Mouse (Mus musculus) CH12F3 (cell line): ENCODE results near the gene Fkbp7.

Experiments used
- in situ Hi-C: fragments of 300-500 bp; cut with MboI; formaldehyde crosslinking; loops from 2 replicates; pipeline ENCODE4 v1.14.3; 2020; ENCODE audit warnings: low sequenced_read_pairs

Gene Fkbp7

DNA sequence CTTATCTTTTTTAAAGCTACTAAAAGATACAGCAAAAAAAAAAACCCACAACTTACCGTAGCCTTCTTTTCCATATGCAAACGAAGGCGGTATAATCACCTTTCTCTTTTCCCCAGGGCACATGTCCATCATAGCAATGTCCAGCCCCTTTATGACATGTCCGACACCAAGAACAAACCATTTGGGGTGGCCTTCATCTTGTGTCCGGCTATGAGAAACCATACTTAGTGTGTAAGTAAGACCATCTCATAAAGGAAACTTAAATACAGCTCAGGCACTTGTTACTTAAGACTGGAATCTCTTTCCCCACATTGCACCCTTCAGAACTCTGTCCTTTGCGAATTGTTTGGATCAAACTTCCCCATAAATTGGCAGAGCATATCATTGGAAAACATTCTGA lies 1.3 kb downstream of the Fkbp7 start:
- in situ Hi-C loops: no loop called here

DNA sequence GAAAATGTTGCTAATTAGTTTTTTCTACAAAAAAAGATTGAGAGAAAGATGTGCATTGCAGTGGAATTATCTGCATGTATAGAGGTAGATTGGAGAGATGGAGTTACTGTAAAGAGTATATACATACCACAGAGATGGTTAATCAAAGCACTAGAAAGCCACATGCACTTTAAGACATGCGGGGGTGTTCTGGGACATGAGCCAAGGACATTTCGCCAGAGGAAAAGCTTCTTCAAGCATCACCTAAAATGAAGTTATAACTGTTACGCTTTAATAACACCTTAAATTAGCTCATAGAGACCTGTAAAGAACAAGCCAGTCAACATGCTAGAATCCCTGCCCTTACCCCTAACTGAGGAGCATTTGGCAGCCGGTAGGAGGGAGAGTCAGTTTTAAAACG lies 5.7 kb downstream of the Fkbp7 start:
- in situ Hi-C loops: no loop called here

DNA sequence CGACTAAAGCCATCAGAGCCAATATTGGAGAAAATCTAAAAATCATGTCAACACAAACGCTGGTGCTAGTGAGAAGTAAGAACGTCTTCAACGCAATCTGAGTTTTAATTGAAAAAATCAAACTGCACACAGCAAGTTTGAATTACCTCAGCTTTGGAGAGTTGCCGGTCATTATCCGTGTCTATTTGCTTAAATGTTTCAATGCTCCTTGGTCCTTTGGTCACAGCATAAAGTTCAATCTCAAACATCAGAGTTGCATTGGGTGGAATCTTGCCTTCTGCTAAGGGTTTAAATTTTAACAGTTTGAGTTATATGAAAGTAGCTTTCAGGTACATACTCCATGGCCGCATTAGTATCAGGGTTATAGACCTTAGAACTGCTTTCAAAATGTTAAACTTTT lies 7.4 kb downstream of the Fkbp7 start:
- in situ Hi-C loops: no loop called here

DNA sequence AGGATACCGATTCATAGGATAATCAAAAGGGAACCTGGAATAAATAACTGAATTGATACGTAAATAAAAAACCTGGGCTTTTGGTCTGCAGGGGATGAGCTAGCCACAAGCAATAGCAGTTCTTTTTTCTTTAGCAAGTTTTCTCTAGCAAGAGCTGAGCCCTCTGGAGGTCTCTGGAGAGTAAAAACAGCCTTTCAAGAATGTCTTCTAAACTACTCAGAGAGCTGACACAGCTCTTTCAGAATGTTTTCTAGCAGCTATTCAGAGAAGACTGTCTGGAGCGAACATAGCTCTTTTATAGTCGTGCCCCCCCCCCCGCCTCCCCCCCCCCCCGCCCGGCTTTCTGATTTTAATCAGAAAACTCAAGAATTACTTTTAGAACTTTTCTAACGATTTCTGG lies 13.5 kb downstream of the Fkbp7 start:
- in situ Hi-C loops: no loop called here

DNA sequence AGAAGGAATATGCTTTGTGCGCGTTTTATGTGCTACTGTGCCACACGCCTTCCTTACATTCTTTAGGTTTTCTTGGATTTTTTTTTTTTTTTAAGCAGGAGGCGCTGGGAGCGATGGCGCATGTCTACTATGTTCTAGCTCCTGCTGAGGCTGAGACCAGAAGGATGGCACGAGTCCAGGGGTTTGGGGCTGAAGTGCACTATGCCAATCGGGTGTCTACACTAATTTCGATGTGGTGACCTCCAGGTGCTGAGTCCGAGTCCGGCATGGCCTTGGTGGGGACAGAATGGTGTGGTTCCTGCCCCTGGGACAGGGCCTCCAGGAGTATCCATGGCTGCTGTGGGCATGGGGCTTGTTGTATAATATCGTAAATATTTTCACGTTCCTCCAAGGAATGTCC lies 14.4 kb downstream of the Fkbp7 start:
- in situ Hi-C loops: no loop called here

DNA sequence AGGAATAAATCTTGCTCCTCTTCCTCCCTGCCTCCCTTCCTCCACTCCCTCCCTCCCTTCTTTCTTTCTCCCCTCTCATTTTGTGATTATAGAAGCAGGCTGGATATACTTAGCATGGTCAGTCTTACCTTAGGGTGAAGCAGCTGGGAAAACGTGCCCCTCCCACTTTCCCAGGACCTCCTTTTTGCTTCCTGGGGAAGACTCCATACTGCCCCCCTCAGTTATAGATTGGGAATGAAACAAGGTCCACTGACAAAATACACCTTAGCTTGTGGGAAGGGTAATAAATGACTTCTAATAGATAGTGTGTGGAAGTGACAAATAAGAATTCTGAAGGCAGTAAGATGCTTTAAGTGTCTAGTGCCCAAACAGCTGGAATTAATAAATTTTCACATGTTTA lies 16.9 kb downstream of the Fkbp7 start:
- in situ Hi-C loops: no loop called here

DNA sequence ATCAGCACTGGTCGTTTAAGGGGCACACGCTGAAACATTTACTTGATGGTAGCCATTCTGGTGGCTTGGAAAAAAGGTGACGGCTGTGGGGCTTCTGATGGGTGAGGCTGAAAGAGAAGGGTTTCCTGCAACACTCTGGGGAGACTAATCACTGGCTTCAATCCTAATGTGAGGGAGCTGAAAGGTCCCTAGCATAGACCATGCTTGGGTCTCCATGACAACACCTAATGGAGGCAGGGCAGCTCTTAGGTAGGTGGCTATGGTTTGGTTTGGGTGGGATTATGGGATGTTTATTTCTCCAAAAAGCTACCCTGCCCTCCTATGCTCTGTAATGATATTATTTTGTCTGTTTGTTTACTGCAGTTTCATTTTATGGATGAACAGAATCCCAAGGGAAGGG lies 17.5 kb downstream of the Fkbp7 start:
- in situ Hi-C loops: no loop called here

DNA sequence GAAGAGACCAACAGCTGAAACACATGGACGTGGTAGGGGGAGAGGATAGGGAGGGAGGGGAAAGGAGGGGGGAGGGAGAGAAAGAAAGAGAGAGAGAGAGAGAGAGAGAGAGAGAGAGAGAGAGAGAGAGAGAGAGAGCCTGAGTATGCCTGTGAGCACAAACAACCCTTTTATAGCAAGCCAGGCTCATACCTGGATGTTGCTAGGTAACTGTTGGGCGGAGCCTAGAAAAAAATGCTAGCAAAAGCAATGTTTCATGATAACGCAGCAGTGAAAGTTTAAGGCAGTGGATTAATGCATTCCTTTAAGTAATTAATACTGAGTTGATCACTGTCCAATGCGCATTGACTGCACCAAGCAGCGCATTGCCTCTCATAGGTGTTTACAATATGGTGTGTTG lies 18.3 kb downstream of the Fkbp7 start:
- in situ Hi-C loops: no loop called here

DNA sequence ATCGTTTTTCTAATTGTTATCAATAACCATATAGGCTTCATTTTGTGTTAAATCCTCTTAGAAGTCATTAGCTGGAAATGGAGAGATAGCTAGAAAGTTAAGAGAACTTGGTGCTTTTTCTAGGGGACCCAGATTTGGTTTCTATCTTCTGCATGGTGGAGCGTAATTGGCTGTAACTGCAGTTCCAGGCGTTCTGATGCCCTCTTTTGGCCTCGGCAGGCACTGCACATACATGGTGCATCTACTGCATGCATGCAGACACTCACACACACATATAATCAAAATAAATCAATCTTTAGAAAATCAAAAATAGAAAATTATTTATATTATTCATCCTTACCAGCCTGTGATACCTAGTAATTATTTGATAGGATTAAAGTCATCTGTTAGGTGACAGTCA lies 19.8 kb downstream of the Fkbp7 start:
- in situ Hi-C loops: no loop called here

DNA sequence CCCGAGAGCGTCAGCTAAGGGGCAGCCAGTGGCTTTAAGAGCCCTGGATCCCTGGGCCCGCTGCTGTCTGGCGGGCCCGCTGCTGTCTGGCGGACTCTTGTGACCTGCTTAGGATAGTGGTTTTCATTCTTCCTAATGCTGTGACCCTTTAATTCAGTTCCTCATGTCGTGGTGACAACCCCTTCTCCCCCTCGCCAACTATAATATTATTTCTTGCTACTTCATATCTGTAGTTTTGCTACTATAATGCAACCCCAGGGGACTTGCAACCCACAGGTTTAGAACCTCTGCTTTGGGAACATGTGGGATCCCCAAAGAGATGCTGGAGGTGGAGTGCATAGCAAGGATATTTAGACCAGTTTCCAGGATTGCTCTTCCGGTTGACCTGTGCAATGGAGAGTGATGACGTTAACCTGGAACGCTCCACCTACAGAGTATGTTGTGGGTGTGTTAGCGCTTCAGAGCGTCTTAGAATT lies 24.2 kb downstream of the Fkbp7 start:
- in situ Hi-C loops: no loop called here

DNA sequence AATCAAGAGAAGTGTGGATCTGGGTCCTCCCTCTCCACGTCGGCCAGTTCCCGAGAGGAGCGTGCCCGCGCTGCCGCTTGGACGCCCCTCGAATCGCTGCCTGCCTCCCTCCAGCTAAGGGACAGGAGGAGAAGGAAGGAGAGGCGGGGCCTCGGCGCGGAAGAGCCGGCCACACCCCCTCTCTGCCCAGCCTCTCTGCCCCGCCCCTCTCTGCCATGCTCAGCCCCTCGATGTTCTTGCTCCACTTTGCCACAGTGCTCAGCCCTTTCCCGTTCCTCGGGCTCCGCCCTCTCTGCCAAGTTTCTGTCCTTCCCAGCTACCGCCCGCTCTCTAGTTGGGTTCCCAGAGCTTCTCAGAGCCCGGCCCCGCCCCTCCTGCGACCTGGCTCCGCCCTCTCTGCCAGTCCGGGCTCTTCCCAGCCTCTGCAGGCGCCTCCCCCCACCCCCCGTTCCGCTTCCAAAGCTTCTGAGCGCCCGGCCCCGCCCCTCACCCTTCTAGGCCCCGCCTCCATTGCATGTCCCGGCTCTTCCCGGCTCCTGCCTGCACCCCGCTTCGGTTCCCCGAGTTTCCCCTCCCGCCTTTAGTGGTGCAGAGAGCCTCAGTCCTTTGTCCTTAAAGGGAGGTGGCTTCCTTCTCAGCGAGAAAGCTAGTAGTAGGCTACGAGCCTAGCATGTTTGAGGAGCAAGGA lies 24.9 kb downstream of the Fkbp7 start, which contains the start of the genes Prkra and Pjvk:
Gene Prkra (minus strand): TSS at position 133 of the 688 bp plus-strand sequence.
Gene Pjvk (plus strand): TSS at position 594 of the 688 bp plus-strand sequence.
- in situ Hi-C loops: no loop called here

DNA sequence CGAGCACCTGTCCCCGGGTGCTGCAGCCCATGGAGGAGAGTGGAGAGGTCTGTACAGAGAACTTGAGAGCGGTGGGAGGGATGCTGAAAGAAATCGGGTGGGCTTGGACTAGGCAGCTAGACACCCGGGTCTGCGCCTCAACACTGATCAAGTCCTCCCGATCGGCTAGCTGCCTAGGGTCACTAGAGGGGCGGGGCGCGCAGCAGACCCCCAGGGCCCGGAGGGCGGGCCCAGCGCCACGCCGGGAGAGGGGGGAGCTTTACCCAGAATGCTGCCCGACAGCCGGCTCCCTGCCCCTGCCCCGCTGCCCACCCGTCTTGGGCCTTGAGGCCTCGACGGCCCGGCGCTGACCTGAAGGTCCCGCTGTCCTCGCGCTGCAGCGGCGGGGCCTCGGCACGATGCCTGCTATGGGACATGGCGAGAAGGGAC lies 25.5 kb downstream of the Fkbp7 start:
- in situ Hi-C loops: no loop called here

DNA sequence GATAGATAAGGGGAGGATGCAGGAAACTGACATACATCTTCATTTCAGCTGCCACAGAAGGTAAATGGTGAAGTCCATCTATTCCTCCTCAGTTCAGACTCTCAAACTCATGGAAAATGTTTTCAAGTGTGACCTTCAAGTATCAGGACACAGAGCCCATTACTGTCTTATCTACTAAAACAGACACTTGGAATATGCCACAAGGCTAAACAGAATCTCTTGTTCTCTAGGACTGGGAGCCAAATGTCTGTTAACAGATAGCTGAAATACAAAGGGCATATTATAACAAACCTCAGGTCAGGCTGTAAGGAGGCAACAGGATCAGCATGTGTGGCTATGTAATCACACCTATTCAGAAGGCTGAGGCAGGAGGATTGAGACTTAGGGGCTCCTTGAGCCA lies 29.1 kb downstream of the Fkbp7 start:
- in situ Hi-C loops: no loop called here

DNA sequence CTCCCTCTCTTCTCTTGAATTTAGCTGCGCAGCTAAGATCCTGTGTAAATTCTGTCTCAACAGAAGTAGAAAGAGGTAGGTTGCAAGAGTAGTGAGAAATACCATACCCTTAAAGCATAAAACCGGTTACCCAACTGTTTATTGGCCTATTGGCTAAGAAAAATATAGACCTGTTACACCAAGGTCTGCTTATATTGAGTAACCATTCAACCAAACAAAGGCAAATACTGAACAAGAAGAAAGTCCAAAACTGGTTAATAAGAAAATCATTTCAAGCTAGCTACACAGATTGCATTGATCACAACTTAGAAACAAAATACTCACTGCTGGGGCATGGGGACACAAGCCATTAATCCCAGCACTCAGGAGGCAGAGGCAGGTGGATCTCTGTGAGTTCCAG lies 33.3 kb downstream of the Fkbp7 start:
- in situ Hi-C loops: no loop called here

DNA sequence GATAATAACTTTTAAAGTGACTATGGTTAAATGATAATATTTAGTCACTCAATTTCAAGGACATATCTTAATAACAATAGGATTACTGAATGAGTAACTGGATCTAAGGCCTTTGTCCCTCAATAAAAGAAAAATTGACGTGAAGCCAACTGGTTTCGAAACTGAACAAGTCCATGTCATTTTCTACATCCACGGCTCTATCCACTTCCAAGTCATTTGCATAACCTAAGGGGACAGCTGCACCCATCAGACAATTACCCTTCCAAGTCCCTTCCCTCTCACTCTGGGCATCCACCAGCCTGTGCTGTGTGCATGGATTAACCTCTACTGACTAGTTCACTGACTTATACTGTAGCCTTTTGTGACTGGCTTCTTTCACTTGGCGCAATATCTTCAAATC lies 41.3 kb downstream of the Fkbp7 start:
- in situ Hi-C loops: no loop called here

DNA sequence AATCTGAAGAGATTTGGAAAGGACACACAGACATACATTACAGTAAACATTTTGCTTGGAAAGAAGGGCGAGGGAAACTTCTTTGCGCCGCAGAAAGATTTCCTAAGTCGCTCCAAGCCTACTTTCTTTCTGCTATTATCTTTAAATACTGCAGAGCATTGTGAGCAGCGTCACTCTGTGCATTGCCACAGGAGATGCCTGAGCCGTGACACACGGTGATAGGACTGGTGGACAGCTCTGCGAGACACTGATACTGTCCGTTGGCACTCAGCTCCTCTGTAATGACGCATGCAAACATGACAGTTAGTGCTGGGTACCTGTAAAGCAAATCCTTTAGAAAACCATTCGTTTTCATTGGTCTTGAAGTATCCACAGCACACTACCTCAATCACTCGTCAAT lies 42.6 kb downstream of the Fkbp7 start:
- in situ Hi-C loops: no loop called here

DNA sequence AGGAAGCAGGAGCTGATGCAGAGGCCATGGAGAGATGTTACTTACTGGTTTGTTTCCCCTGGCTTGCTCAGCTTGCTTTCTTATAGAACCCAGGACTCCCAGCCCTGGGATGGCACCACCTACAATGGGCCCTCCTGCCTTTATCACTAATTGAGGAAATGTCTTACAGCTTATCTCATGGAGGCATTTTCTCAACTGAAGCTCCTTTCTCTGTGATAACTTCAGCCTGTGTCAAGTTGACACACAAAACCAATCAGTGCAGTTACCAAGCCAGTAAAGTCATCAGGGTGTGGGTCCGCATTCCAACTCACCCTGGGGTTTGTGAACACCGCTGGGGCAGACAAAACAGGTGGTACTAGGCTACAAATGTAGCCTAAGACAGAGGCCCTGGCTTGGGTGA lies 50.6 kb downstream of the Fkbp7 start:
- in situ Hi-C loops: loop anchor here (25.0 kb wide), 1 partner anchor 260 kb away; the partner anchor contains the start of genes Cyct and Rbm45

DNA sequence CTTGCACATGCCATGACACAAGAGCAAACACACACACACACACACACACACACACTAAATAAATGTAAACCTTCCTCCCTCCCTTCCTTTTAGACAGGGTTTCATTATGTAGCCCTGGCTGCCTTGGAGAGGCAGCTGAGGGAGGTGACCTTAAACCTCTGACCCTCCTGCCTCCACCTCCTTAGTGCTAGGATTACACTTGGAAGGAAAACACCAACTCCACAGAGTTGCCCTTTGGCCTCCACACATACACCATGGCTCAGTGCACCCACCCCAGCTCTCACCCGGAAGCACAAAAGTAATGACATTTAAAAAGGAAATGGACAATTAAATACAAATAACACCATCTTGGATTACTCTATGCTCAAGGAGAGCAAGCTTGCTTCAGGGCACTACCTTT lies 51.2 kb downstream of the Fkbp7 start:
- in situ Hi-C loops: loop anchor here (25.0 kb wide), 1 partner anchor 259 kb away; the partner anchor contains the start of genes Cyct and Rbm45

DNA sequence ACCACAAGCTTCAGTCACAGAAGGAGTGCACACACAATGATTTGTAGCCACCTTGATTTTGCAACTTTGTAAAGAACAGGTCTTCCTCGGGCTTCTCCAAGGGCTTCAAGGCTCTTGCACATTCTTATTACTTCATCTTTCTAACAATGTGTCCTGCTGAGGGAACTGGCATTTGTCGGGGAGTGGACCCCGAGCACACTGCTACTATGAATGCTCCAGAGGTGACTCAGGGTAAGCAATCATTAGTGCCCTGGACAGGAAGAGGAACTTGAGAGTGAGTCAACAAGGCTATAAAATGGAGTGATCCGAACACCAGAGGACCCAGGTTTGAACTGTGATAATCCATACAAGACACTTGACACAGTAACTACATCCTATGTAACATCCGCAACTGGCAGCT lies 52.7 kb downstream of the Fkbp7 start:
- in situ Hi-C loops: loop anchor here (25.0 kb wide), 1 partner anchor 258 kb away; the partner anchor contains the start of genes Cyct and Rbm45

DNA sequence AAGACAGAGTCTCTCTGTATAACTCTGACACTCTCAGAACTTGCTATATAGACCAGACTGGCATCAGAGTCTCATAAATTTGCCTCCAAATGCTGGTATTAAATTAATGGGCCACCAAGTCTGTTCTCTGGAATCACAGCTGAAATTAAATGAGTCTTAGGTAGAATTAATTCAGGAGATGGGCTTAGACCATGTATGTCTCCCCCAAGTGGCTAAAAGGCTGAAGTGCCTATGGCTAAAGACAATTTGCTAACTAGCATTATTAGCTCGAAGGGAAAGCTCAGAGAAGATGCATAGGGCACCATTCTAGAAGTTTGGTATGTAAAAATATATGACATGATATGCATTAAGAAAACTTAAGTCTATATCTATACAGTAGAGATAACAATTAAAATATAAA lies 54.8 kb downstream of the Fkbp7 start:
- in situ Hi-C loops: loop anchor here (25.0 kb wide), 1 partner anchor 256 kb away; the partner anchor contains the start of genes Cyct and Rbm45
